Mouse (Mus musculus) forebrain, embryonic 12.5 days (tissue): ENCODE data around the gene Prdm13. TPM values are rescaled to one million over a fixed set of nuclear protein-coding genes. Genes with fewer than 3 reads are reported as not detected.

Source experiments
- ATAC-seq: fragments of 200-750 bp; cut with Nextera tagmentation; 2 replicates; pipeline ENCODE4 v1.8.0; 2017; ENCODE audit warnings: moderate TSS enrichment; ENCODE audit not compliant: low FRiP score
- H3K27ac ChIP-seq: fragments of 300-500 bp; sonication (generic); 2 replicates; pipeline ENCODE4 v1.5.1; 2016; ENCODE audit warnings: mild to moderate bottlenecking
- H3K27me3 ChIP-seq: fragments of 300-500 bp; sonication (generic); 2 replicates; pipeline ENCODE4 v1.6.1; 2016; ENCODE audit warnings: mild to moderate bottlenecking
- H3K36me3 ChIP-seq: fragments of 300-500 bp; sonication (generic); replicated peaks from 2 replicates; pipeline ENCODE4 v1.6.1; 2016; ENCODE audit warnings: mild to moderate bottlenecking
- H3K4me1 ChIP-seq: fragments of 300-500 bp; sonication (generic); 2 replicates; pipeline ENCODE4 v1.6.1; 2016
- H3K4me2 ChIP-seq: fragments of 300-500 bp; sonication (generic); 2 replicates; pipeline ENCODE4 v1.6.1; 2016; ENCODE audit warnings: mild to moderate bottlenecking, moderate library complexity
- H3K4me3 ChIP-seq: fragments of 300-500 bp; sonication (generic); replicated peaks from 2 replicates; pipeline ENCODE4 v1.5.1; 2016; ENCODE audit warnings: mild to moderate bottlenecking
- H3K9ac ChIP-seq: fragments of 300-500 bp; sonication (generic); 2 replicates; pipeline ENCODE4 v1.6.1; 2016; ENCODE audit warnings: mild to moderate bottlenecking
- H3K9me3 ChIP-seq: fragments of 300-500 bp; sonication (generic); 2 replicates; pipeline ENCODE4 v1.6.1; 2016
- WGBS: fragments of 180-500 bp; shearing (Covaris S2); methylation state at CpG from one replicate; pipeline ENCODE4 v1.1.7; 2016; 5-methylcytosine and 5-hydroxymethylcytosine counted together
- polyA plus RNA-seq: library from polyadenylated mRNA; unstranded; fragments of >200 nt; fragmentation: Nextera tagmentation; extraction: Ambion mirVana; gene quantifications from 2 replicates; pipeline ENCODE4 v1.2.1, GENCODE M21; 2016

Prdm13 gene
- polyA plus RNA-seq, 1 experiment from 2014 or later, result 0.60 TPM

DNA sequence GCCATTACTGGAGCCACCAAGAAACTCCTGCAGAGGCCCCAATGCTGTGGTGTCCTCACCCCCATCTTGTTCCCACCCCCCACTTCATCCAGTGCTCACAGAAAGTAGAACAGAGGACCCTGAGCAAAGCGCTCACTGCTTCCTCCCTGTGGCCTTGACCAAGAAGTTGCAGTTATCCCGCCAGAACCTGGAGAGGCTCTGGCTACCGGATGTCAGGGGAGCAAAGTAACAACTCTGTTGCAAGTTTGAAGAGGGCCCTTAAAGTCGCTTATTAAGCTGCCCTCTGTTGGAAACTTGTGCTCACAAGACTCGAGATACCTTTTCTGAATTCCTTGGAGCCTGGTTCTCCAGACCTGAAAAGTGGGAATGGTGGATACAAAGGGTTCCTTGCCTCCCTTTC is 1.2 kb upstream of the Prdm13 start:
- Histone ChIP-seq H3K4me1 (peaks cover 39% of the 10 kb centered on the region), H3K4me3 (no peak overlapping the region), H3K27ac (no peak overlapping the region), H3K9me3 (no peaks in the 10 kb centered on the region), H3K4me2 (no peak overlapping the region), H3K36me3 (no peaks in the 10 kb centered on the region), H3K27me3 (peaks cover 90% of the 10 kb centered on the region), H3K9ac (no peak overlapping the region)
- ATAC-seq, result no peak
- WGBS, result 0% methylated on average over 5 of the region's 5 CpGs

DNA sequence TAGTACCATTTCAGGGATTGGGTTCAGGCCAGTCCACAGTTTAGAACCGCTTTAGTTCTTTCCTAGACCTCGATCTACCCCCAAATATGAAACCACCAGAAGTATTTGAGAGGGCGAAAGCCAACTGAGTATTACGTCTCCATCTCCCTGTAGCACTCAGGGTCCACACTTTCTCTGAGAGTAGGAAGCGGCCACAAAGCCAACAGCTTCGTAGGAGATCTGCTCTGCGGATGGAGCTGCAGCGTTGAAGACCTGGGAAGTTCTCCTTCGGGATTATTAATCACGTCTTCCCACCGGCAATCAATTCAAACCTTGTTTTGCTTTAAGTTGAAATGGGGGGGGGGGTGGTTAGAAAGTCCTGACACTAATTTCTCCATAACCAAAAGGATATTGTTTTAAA is 653 bp upstream of the Prdm13 start:
- no peak overlapping the region for H3K9ac ChIP-seq
- peaks cover 39% of the 10 kb centered on the region for H3K4me1 ChIP-seq
- ATAC-seq, result no peak
- H3K4me3 ChIP-seq, result no peak overlapping the region
- H3K27ac ChIP-seq, result no peak overlapping the region
- H3K27me3 ChIP-seq, result peaks cover 94% of the 10 kb centered on the region
- no peaks in the 10 kb centered on the region for H3K9me3 ChIP-seq
- WGBS, result 1% methylated on average over 11 of the region's 11 CpGs
- H3K36me3 ChIP-seq, result no peaks in the 10 kb centered on the region
- H3K4me2 ChIP-seq, result no peak overlapping the region

DNA sequence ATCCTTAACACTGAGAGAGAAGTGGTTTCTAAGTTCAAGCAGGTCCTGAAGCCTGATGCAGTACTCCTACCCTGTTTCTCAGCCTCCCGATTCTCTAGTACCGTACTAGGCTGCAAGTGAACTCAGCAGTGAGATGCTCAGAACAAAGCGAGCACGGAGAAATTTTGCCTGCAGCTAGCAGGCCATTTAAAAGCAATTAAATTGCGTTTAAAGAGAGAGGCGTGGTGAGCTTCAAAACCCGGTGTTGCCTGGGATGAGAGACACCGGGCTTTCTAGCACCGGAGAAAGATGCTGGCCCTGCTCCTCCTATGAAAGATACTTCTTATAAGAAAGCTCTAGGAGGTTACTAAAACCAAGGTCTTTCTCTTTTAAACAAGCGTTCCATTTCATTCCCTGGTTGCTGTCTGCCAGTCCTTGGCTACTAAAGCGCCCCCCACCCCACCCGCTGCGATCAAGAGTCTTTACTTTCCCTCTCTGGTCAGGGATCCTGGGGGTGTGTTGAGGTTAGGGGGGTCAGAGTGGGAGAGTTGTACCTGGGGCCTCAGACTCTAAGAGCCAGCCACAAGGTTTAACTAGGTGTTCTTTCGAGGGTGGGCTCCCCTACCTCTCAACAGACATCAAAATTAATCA is 1.3 kb downstream of the Prdm13 start:
- no peak for ATAC-seq
- 1% methylated on average over 14 of the region's 14 CpGs for WGBS
- Histone ChIP-seq H3K9me3 (no peaks in the 10 kb centered on the region), H3K4me2 (no peak overlapping the region), H3K36me3 (no peaks in the 10 kb centered on the region), H3K27me3 (peaks cover 94% of the 10 kb centered on the region), H3K4me1 (peaks cover 33% of the 10 kb centered on the region), H3K27ac (no peak overlapping the region), H3K9ac (no peak overlapping the region), H3K4me3 (0 out of 2 replicates have a peak overlapping the region, but pooled peaks have one; percentile 4)

DNA sequence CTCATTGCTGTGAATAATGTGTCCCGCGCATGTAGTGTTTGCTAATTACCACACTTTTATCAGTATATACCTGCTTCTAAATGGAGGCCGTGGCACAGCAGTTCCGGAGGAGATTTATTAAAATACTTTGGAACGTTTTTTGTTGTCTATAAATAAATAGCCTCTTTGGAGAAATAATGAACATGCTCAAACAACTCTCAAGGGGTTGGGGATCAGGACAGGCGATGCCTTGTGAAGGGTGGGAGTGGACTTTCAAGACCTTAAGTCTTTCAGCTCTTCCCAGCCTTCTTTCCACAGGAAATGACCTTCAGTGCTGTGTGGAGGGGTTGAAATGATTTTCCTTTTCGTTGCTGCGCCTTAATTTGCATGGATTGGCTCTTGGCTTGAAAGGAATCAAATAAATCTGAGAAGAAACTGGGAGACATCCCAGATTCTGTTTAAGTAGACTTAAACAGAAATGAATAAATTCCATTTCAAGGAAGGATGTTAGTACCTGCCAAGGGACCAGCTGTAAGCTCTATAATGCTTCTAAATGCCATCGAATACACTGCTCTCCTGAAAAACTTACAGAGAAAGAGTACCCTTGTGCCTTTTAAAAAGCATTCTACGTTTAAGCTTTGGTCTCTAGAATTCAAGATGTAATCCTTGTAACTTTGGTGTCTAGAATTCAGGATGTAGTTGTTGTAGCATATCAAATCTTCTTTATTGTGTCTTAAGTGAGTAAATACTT is 3.2 kb downstream of the Prdm13 start:
- Histone ChIP-seq H3K27ac (no peak overlapping the region), H3K27me3 (peaks cover 100% of the 10 kb centered on the region), H3K4me1 (peaks cover 32% of the 10 kb centered on the region), H3K36me3 (no peaks in the 10 kb centered on the region), H3K4me2 (no peak overlapping the region), H3K9ac (no peak overlapping the region), H3K4me3 (no peak overlapping the region), H3K9me3 (no peaks in the 10 kb centered on the region)
- 8% methylated on average over 10 of the region's 10 CpGs for WGBS
- no peak for ATAC-seq

DNA sequence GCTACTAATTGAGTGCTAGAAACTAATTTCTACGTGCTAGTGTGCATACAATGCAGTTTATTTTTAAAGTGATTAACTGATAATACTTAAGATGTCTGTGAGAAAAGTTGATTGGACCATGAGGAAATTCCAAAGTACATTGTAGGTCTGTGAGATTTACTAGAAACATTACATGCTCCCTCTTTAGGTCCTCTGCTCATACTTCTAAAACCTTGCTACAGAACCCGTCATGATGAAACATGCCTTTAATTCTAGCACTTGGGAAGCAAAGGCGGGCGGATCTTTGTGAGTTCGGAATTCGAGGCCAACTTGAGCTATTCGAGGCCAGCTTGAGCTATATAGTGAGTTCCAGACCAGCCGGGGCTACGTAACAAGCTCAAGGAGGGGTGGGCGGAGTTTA is 4.8 kb downstream of the Prdm13 start:
- ATAC-seq, result no peak
- no peaks in the 10 kb centered on the region for H3K36me3 ChIP-seq
- peaks cover 93% of the 10 kb centered on the region for H3K27me3 ChIP-seq
- H3K4me3 ChIP-seq, result no peak overlapping the region
- H3K9ac ChIP-seq, result no peak overlapping the region
- H3K27ac ChIP-seq, result no peak overlapping the region
- H3K4me1 ChIP-seq, result peaks cover 30% of the 10 kb centered on the region
- no peaks in the 10 kb centered on the region for H3K9me3 ChIP-seq
- H3K4me2 ChIP-seq, result no peak overlapping the region
- 2% methylated on average over 10 of the region's 10 CpGs for WGBS

DNA sequence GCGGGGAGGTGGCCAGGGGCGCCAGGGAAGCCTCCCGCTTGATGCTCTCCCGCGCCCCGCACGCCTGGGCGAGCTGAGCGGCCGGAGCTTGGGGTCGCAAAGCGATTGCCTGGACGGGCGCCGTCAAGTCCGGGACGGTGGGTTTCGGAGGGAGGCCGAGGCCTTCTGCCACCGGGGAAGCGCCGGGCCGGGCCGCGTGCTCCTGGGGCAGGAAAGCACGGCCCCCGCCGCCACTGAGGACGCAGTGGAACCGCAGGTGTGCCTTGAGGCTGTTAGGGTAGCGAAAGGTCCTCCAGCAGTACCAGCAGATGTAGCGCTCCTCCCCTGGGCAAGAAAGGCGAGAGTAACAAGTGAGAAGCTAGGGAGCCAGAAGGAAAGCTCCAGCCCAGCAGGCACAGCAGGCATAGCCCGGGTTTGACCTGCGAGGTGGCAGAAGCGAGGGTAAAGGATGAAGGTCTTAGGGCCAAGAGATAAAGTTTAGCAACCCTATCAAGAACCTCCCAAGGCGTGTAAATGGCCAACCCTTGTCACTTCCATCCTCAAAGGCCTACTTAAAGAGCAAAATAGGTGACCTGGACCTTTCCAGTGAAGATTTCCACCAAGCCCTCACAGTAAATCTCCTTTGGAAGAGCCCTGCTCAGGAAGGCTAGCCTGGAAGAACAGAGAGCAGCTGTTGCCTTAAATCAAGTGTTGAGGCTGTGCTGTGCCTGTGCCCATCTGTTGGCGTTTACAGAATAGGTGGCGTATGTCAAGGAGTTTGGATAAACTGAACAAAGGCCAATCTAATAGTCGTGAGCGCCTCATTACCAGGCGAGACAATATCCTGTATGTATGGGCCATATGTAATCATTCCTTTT is 5.9 kb downstream of the Prdm13 start:
- Histone ChIP-seq H3K4me2 (peak overlapping the region; percentile 57), H3K9ac (0 out of 2 replicates have a peak overlapping the region, but pooled peaks have one; percentile 22), H3K27me3 (peaks cover 88% of the 10 kb centered on the region), H3K9me3 (no peaks in the 10 kb centered on the region), H3K36me3 (no peaks in the 10 kb centered on the region), H3K4me1 (peaks cover 21% of the 10 kb centered on the region), H3K4me3 (peak overlapping the region; percentile 42), H3K27ac (no peak overlapping the region)
- 2% methylated on average over 42 of the region's 42 CpGs for WGBS
- peak; percentile 24 for ATAC-seq

DNA sequence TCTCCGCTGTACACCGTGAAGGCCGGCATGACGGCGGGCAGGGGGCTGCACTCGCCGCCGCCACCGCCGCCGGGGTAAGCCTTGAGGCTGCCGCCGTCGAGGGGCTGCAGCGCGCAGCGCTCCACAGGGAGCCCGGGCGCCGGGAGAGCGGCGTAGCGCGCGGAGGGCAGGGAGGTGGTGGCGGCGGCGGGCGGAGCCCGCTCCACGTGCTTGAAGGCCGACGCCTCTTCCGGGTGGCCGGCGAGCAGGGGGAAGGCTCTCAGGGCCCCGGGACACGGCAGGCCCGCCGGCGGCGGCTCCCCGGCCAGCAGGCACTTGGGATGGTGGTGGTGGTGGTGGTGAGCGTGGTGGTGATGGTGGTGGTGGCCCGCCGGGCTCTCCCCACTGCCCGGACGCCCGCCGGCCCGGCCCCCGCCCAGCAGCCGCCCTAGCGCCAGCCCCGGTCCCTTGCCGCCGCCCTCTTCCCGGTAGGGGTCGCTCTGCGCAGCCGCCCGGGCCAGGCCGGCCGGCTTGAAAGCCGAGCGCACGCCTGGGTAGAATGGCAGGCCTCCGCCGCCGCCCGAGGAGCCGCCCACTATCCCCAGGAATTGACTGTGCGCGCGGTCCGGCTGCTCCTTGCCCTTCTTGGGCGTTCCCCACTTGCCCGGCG is 6.7 kb downstream of the Prdm13 start:
- peak; percentile 91 for ATAC-seq
- no peaks in the 10 kb centered on the region for H3K36me3 ChIP-seq
- H3K4me2 ChIP-seq, result peak overlapping the region; percentile 57
- H3K9ac ChIP-seq, result 0 out of 2 replicates have a peak overlapping the region, but pooled peaks have one; percentile 22
- no peaks in the 10 kb centered on the region for H3K9me3 ChIP-seq
- under 1% methylated on average over 56 of the region's 79 CpGs for WGBS
- no peak overlapping the region for H3K27ac ChIP-seq
- peaks cover 88% of the 10 kb centered on the region for H3K27me3 ChIP-seq
- H3K4me3 ChIP-seq, result peak overlapping the region; percentile 42
- peaks cover 21% of the 10 kb centered on the region for H3K4me1 ChIP-seq

DNA sequence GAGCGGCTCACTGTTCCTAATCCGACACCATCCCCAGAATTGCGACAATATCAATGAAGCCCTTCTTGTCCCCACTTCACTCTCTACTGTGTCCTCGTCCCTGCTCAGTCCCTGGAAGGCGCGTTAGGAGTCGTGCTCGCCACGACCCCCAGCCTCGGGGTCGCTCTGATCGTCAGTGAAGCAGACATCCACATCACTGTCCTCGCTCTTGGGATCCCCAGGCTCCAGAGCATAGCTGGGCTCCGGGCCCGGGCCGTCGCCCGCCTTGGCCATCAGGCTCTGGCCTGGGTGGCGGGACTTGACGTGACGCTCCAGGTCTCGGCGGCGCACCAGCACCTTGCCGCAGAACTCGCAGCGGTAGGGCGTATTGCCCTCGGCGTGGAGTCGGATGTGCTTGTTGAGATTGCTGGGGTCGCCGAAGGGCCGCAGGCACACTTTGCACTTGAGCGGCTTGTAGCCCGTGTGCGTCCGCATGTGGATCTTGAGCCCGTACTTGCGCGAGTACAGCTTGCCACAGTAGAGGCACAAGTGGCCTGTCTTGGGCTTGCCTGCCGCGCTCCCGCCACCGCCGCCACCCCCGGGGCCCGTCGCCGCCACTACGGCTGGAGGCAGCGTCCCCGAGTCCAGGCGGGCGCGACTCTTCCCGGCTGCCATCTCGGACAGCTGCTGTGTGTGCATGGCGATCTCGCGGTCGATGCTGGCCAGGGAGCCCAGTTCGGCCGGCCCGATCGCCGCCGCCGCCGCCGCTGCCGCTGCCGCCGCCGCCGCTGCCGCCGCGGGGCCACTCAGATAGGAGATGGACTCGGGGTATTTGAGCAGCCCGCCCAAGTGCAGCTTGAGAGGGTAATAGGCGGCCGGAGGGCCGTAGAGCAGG is 7.4 kb downstream of the Prdm13 start:
- peaks cover 24% of the 10 kb centered on the region for H3K4me1 ChIP-seq
- no peaks in the 10 kb centered on the region for H3K9me3 ChIP-seq
- ATAC-seq, result 0 out of 2 replicates have a peak, but pooled peaks have one; percentile 22
- H3K27ac ChIP-seq, result no peak overlapping the region
- peaks cover 87% of the 10 kb centered on the region for H3K27me3 ChIP-seq
- H3K4me2 ChIP-seq, result peak overlapping the region; percentile 57
- no peaks in the 10 kb centered on the region for H3K36me3 ChIP-seq
- under 1% methylated on average over 79 of the region's 84 CpGs for WGBS
- peak overlapping the region; percentile 42 for H3K4me3 ChIP-seq
- 0 out of 2 replicates have a peak overlapping the region, but pooled peaks have one; percentile 22 for H3K9ac ChIP-seq

DNA sequence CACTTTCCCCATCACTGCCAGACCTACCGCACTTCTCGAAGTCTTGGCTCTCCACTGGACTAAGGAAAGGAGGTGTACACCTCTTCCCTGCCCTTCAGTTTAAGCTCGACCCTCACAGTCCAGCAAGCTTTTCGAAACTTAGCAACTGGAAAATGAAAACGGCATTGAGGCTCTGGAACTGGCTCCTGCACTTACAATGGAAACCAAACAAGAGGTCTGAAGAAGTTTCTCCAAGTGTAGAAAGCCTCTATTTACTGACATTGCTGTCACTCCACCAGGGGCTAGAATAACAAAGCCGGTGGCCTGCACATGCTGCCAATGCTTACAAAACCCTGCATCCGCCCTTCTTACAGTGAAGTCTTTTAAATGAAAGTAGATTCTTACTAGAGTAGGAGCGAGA is 11.1 kb downstream of the Prdm13 start:
- 3% methylated on average over 8 of the region's 8 CpGs for WGBS
- Histone ChIP-seq H3K9ac (no peak overlapping the region), H3K36me3 (no peaks in the 10 kb centered on the region), H3K4me2 (no peak overlapping the region), H3K27me3 (peaks cover 75% of the 10 kb centered on the region), H3K4me3 (no peak overlapping the region), H3K4me1 (peaks cover 22% of the 10 kb centered on the region), H3K9me3 (no peaks in the 10 kb centered on the region), H3K27ac (no peak overlapping the region)
- ATAC-seq, result no peak

DNA sequence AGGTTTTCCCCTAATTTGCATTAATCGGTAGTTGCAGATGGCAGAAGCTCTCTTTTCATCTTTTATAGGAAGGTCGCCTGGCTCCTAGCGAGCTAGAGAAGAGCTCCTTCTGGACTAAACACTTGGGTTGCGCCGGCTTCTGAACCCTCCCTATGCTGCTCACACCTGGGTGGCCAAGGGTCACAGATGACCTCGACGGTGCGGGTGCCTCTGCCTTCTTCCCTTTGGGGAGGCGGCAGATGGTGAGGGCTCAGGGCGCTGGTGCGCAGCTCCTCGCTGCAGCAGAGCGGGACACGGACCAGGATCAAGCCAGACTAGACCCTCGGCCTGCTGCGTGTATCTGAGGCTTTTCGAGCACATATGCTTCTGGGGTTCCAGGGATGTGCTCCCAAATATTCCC is 11.7 kb downstream of the Prdm13 start:
- no peak overlapping the region for H3K4me2 ChIP-seq
- no peak overlapping the region for H3K9ac ChIP-seq
- peaks cover 16% of the 10 kb centered on the region for H3K4me1 ChIP-seq
- H3K9me3 ChIP-seq, result no peaks in the 10 kb centered on the region
- H3K27me3 ChIP-seq, result peaks cover 71% of the 10 kb centered on the region
- no peak overlapping the region for H3K4me3 ChIP-seq
- no peak for ATAC-seq
- H3K36me3 ChIP-seq, result no peaks in the 10 kb centered on the region
- 1% methylated on average over 17 of the region's 17 CpGs for WGBS
- no peak overlapping the region for H3K27ac ChIP-seq

DNA sequence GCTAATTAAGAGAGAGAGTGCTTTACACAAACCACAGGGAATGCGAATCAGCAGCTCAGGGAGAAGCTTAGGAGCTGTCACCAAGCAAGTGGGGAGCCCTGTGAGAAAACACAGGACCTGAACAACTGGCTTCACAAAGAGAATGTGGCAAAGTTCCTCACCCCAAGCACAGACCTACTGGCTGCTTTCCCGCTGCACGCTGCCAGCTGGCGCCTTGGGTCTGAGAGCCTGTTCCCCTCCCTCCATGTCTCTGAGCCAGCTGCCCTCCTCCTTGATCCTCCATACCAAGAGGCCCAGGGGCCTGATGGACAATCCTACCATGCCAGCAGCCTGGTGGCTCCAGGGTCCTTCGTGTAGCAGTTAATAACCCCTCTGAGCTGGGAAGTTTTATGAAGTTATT is 19.8 kb downstream of the Prdm13 start:
- Histone ChIP-seq H3K36me3 (no peaks in the 10 kb centered on the region), H3K4me2 (no peak overlapping the region), H3K9ac (no peak overlapping the region), H3K9me3 (no peaks in the 10 kb centered on the region), H3K27me3 (peaks cover 26% of the 10 kb centered on the region), H3K4me1 (peaks cover 9% of the 10 kb centered on the region; the same call in 1 of the 2 replicates), H3K4me3 (no peak overlapping the region), H3K27ac (no peak overlapping the region)
- 6% methylated on average over 5 of the region's 5 CpGs for WGBS
- peak; percentile 77 for ATAC-seq
